Mouse (Mus musculus) thymus, adult 2 months (tissue): ENCODE results near the gene Park7. TPM values are rescaled to one million over a fixed set of nuclear protein-coding genes. Genes with fewer than 3 reads are reported as not detected.

ENCODE experiments used
- DNase-seq: peaks from one replicate; pipeline ENCODE4 v3.0.0; 2021
- H3K27ac ChIP-seq: fragments of 200-500 bp; 2 replicates; pipeline ENCODE4 v1.5.1; 2012; ENCODE audit warnings: low read length, control low read depth; ENCODE audit not compliant: control insufficient read depth, insufficient read depth
- H3K27me3 ChIP-seq: fragments of 200-500 bp; 2 replicates; pipeline ENCODE4 v1.6.1; 2012; ENCODE audit warnings: mild to moderate bottlenecking, low read length, moderate library complexity, mixed read lengths; ENCODE audit not compliant: control insufficient read depth, insufficient read depth
- H3K36me3 ChIP-seq: fragments of 200-500 bp; 2 replicates; pipeline ENCODE4 v1.6.1; 2012; ENCODE audit warnings: mild to moderate bottlenecking, low read length, moderate library complexity; ENCODE audit not compliant: control insufficient read depth, insufficient read depth
- H3K4me1 ChIP-seq: fragments of 200-500 bp; replicated peaks from 2 replicates; pipeline ENCODE4 v1.6.1; 2012; ENCODE audit warnings: low read length; ENCODE audit not compliant: control insufficient read depth, insufficient read depth
- H3K4me3 ChIP-seq: fragments of 200-500 bp; 2 replicates; pipeline ENCODE4 v1.5.1; 2012; ENCODE audit warnings: mild to moderate bottlenecking, low read length, control low read depth, moderate library complexity; ENCODE audit not compliant: control insufficient read depth, insufficient read depth
- CTCF ChIP-seq: fragments of 200-500 bp; IDR thresholded peaks from 2 replicates; pipeline ENCODE4 v1.5.1; 2012; ENCODE audit warnings: mild to moderate bottlenecking, control low read depth, low read length, moderate library complexity, borderline replicate concordance; ENCODE audit not compliant: control insufficient read depth, poor library complexity, insufficient read depth; ENCODE audit errors: extremely low read depth
- POLR2A ChIP-seq: fragments of 200-500 bp; IDR thresholded peaks from 2 replicates; pipeline ENCODE4 v1.6.1; 2012; ENCODE audit warnings: mild to moderate bottlenecking, low read length, control low read depth, moderate library complexity; ENCODE audit not compliant: control insufficient read depth, poor library complexity, insufficient read depth; ENCODE audit errors: extremely low read depth
- WGBS: fragments of 180-500 bp; shearing (Covaris S2); methylation state at CpG from one replicate; pipeline ENCODE4 v1.1.7; 2018; 5-methylcytosine and 5-hydroxymethylcytosine counted together
- polyA plus RNA-seq: library from polyadenylated mRNA; depleted of rRNA; stranded (reverse); fragments of >200 nt; gene quantifications from 2 replicates; pipeline ENCODE4 v1.2.3, GENCODE M21; 2012

Gene Park7
- polyA plus RNA-seq, 1 experiment = 138 TPM

- no peaks in the 10 kb centered on the region for H3K27me3 ChIP-seq
- H3K27ac ChIP-seq = peak overlapping the region; percentile 7; the same call in 1 of the 2 replicates
- WGBS = 87% methylated on average over 9 of the region's 9 CpGs
- no peak overlapping the region for H3K4me3 ChIP-seq
- H3K4me1 ChIP-seq = peaks cover 10% of the 10 kb centered on the region
- TF ChIP-seq POLR2A (no peak), CTCF (no peak)
- peaks cover 9% of the 10 kb centered on the region; the same call in 1 of the 2 replicates for H3K36me3 ChIP-seq
- no peak for DNase-seq
Observed at GRCm38 (mm10) chr4:150872139-150872651, 42.0 kb downstream of the Park7 start.

DNA sequence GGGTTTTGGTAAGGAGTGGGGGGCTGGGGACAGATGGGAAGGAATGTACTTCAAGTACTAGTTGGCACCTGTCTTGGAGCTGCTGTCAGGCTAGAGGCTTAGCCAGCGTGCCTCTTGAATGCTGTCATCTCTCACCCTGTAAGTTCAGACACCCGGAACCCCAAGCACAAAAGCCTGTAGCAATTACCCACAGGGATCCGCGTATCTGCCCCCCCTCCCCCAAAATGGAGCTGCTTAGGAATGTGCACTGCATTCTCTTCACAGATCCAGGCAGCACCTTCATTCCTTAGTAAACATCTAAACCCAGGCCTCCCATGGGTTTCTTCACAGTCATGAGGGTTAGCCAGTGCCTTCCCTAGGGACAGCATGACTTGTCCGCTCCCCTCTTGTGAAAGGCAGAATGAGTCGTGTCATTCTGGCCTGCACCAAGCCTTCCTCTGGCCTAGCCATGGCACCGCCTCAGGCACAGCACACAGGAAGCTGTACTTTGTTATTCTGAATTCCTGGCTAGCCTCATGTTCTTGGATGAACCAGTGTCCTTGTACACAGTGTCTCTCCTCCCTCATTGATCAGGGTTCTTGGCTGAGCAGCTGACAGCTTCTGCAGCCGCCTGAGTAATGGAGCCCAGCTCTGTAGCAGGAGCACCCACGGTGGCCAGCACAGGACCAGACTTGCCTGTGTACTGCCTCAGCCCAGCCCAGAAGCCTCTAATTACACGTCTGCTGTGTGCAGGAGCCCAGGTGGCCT is 42.7 kb downstream of the Park7 start:
- TF ChIP-seq CTCF (no peak), POLR2A (no peak)
- H3K27ac ChIP-seq = peak overlapping the region; percentile 20; the same call in 1 of the 2 replicates
- no peak for DNase-seq

DNA sequence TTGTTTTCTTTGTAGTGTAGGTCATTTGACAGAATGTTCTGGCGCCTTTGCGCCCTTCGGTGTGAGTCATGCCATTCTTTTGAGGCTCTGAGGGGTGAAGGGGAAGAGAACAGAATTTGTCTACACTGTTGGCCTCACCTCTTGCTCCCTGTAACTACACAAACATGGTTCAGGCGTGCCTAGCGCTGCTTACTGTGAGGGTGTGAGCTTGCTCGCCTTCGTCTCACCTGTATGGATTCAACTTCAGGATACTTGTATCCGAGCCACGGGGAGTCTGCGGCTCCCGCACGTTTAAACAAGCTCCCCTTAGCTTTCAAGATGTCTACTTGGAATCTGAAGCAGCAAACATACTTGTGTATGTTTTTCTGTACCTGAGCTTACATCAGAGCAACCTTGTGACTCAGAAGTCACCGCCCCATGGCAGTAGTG is 43.3 kb downstream of the Park7 start:
- H3K4me1 ChIP-seq = peaks cover 10% of the 10 kb centered on the region
- peak overlapping the region; percentile 6; the same call in 1 of the 2 replicates for H3K27ac ChIP-seq
- TF ChIP-seq CTCF (no peak), POLR2A (no peak)
- WGBS = 94% methylated on average over 13 of the region's 13 CpGs
- H3K4me3 ChIP-seq = no peak overlapping the region
- peaks cover 19% of the 10 kb centered on the region for H3K36me3 ChIP-seq
- no peaks in the 10 kb centered on the region for H3K27me3 ChIP-seq
- no peak for DNase-seq

More for the DNA sequence above, 42.7 kb downstream of the Park7 start:
- WGBS = 90% methylated on average over 10 of the region's 10 CpGs
- peaks cover 13% of the 10 kb centered on the region; the same call in 1 of the 2 replicates for H3K36me3 ChIP-seq
- no peaks in the 10 kb centered on the region for H3K27me3 ChIP-seq
- no peak overlapping the region for H3K4me3 ChIP-seq
- H3K4me1 ChIP-seq = peaks cover 10% of the 10 kb centered on the region

DNA sequence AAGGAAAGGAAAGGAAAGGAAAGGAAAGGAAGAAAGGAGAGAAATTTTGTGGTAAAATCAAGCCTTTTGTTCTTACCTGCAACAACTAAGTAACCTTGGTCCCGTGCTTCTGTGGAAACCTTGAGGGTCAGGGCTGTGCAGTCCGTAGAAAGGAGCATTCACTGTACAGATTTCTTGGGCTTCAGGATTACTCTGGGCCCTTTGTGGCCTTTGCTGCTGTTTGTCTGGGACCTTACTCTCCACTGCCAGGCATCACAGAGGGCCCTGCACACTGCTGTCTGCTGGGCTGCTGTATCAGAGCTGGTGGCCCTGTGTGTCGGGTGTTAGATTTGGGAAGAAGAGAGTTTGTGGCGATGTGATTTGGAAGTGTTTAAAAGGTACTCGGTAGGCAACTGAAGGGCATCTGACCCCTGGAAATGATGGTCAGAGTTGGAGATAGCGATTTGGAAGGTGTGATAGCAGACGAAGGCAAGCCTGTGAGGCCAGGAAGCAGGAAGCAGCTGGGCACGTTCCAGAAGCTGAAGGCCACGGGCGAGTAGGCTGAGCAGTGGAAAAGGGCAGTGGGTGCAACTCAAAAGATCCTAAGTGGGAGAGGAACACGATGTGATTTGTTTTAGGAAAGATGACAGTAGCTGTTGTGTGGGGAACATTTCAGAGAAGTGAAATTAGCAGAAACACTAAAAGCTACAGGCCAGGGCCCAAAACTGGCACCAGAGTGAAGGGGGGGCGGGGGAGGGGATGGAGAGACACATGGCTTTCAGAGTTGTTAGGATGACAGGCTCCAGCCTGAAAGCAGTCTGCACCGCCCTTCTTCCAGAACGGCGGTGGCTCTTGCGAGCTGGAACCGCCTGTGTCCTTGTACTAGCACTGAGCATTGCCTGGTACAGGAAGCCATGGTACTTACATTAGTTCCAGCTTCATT is 44.7 kb downstream of the Park7 start:
- no peaks in the 10 kb centered on the region for H3K27me3 ChIP-seq
- no peak overlapping the region for H3K4me3 ChIP-seq
- H3K4me1 ChIP-seq = peaks cover 5% of the 10 kb centered on the region; the same call in 1 of the 2 replicates
- no peak overlapping the region for H3K27ac ChIP-seq
- peaks cover 19% of the 10 kb centered on the region for H3K36me3 ChIP-seq
- TF ChIP-seq CTCF (no peak), POLR2A (no peak)
- WGBS = 68% methylated on average over 17 of the region's 17 CpGs
- DNase-seq = no peak

- Histone ChIP-seq H3K27me3 (no peaks in the 10 kb centered on the region), H3K4me3 (no peak overlapping the region), H3K36me3 (peaks cover 19% of the 10 kb centered on the region), H3K27ac (no peak overlapping the region), H3K4me1 (no peaks in the 10 kb centered on the region; the same call in 1 of the 2 replicates)
- 92% methylated on average over 2 of the region's 2 CpGs for WGBS
- TF ChIP-seq CTCF = no peak
- DNase-seq = no peak
Observed at GRCm38 (mm10) chr4:150868859-150869258, 45.4 kb downstream of the Park7 start.

- DNase-seq = no peak
- no peak overlapping the region for H3K27ac ChIP-seq
- no peaks in the 10 kb centered on the region for H3K27me3 ChIP-seq
- no peak overlapping the region for H3K4me3 ChIP-seq
- WGBS = 95% methylated on average over 6 of the region's 6 CpGs
- peaks cover 19% of the 10 kb centered on the region for H3K36me3 ChIP-seq
- TF ChIP-seq POLR2A (no peak), CTCF (no peak)
- H3K4me1 ChIP-seq = no peaks in the 10 kb centered on the region; the same call in 1 of the 2 replicates
Observed at GRCm38 (mm10) chr4:150868161-150868560, 46.1 kb downstream of the Park7 start.
